Mouse (Mus musculus) cerebellum, adult 2 months (tissue): ENCODE measurements around the gene Atxn2.

Experiments used
- CTCF ChIP-seq: fragments of 200-500 bp; IDR thresholded peaks from 2 replicates; pipeline ENCODE4 v1.5.1; 2011; ENCODE audit warnings: low read depth, mild to moderate bottlenecking, control low read depth, low read length, moderate library complexity, borderline replicate concordance; ENCODE audit not compliant: insufficient read depth
- POLR2A ChIP-seq: fragments of 200-500 bp; IDR thresholded peaks from 2 replicates; pipeline ENCODE4 v1.6.1; 2011; ENCODE audit warnings: low read length, control low read depth, borderline replicate concordance; ENCODE audit not compliant: insufficient read depth

DNA sequence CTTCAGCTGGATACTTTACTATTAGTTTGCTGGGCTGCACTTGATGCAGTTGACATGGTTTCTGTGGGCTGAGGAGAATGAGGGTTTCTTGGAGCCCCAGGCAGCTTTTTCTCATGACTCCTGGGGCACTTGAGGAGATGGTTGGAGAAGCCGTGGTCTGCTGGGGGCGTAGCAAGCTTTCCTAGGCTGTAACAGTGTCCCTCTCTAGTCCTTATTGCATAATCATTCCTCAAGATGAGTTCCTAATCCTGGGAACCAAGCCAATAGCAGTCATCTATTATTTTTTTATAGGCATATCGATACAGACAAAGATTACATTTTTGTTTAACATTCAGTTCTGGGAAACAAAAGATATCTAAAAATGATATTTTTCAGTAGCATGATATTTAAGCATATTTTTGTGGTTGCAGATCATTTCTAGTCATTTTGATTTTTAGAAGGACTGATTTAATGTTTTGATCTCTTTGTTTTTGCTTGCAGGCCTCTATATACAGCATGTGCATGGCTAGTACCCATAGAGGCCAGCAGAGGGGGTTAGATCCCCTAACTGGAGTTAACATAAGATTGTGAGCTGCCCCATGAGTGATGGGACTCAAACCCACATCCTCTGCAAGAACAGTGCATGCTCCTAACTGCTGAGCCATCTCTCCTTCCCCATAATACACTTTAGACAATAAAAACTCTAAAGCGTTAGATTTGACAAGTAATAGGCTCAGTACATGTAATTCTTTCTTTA, 55.1 kb downstream of the Atxn2 start:
- TF ChIP-seq CTCF (no peak), POLR2A (no peak)
